Mouse (Mus musculus): Measurements from ENCODE around the gene Tmem132c.

- TF ChIP-seq POLR2A (IDR thresholded peaks at IDR 0.05; ENCODE audit: borderline replicate concordance, extremely low read depth, insufficient read depth, insufficient read length, poor library complexity, severe bottlenecking) (no peak), CTCF (IDR thresholded peaks at IDR 0.05; ENCODE audit: borderline replicate concordance, extremely low read depth, insufficient read depth, insufficient read length) (no peak)
These were observed 13.5 kb upstream of the Tmem132c start for GRCm38 (mm10) chr5:127227929-127228595.
